Mouse (Mus musculus): ENCODE data around the gene Ifitm1. TPM values are rescaled to one million over a fixed set of nuclear protein-coding genes. Genes with fewer than 3 reads are reported as not detected.
"Not testable (repeated sequence)": the region's sequence is repeated elsewhere in the genome, so short reads cannot be mapped to it uniquely, and the experiment has no call there.

Ifitm1 gene
- total RNA-seq, 2 experiments from 2014 or later, result 3.2 to 3.3 TPM

DNA sequence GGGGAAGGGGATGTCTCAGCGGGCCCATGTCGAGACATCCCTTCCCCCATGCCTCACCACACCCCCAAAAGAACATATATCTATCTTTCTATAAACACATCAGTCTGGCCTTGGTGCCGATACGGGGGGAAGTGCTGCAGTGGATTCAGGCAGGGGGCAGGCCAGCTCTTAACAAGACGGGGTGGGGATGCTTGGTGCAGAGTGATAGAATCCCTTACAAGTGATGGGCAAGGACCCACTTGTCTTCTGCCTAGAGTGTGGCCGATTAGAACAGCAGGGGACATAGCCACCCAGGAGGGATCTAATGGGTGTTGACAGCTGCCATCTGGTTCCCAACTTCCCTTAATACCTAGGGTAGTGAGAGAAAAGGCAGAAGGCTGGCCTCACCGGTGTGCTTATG lies 3.9 kb downstream of the Ifitm1 start:
- intact Hi-C loops (cut with DNase I), result no loop called here
- DNase-seq (ENCODE audit: extremely low spot score in 1 of 2, low spot score in 2 of 2), result no peak

DNA sequence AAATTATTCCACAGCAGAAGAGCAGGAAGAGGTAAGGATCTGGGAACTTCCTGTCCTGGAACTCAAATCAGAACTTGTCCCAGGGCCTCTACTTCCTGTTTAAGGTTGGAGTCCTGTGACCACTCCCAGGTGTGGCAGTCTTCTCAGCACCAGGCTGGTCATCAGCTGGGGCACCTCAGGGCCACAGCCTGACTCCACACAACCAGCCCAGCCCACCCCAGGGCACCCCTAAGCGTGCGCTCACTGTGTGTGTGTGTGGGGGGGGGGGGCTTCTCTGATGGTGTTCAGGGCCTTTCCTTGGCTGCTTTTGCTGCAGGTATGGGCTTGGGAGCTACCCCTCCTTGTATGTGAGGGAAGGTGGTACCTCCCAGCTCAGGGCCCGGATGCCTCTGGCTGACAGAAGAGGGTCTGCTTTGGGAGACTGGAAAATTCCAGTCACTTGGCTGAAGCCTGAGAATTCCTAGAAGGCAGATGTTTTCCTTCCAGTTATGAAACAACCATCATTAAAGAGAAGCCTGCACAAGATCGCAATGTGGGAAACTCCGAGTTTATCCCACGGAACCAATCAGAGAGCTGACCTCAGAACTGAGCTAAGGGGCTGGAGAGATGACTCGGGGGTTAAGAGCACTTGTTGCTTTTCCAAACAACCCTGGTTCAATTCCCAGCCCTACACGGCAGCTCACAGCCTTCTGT lies 4.6 kb downstream of the Ifitm1 start:
- no peak for DNase-seq (ENCODE audit: extremely low spot score in 1 of 2, low spot score in 2 of 2)
- intact Hi-C loops (cut with DNase I), result no loop called here

DNA sequence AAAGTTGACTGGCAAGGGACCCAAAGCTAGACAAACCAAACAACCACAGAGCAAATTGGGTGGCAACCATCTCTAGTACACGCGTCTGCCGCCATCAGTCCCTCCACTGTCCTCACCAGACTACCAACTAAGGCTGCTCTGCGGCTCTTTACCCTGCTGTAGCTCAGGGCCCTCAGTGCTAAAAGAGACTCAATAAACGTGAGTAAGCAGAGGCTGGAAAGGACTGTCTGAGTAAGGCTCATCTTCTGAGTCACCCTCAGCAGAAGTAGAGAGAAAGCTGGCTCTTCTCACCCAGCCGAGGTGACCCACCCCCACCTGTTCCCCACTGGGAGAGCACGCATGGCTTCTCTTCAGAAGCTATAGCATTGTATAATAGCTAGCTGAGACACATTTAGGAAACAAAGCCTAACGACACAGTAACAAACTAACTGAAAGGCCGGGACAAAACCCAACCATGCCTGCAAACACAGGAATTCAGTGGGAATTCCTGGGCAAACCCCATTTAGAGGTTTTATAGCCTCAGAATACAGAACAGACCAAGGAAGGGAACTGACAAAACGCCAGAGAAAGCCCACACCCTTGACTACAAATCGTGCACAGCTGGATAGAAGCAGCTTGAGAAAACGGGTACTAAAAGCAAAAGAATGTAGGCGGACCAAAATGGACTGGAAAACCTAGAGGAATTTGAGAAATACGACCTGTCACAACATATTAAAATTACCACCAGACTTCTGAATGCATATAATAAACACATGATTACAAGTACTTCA lies 6.6 kb downstream of the Ifitm1 start:
- intact Hi-C loops (cut with DNase I), result no loop called here

DNA sequence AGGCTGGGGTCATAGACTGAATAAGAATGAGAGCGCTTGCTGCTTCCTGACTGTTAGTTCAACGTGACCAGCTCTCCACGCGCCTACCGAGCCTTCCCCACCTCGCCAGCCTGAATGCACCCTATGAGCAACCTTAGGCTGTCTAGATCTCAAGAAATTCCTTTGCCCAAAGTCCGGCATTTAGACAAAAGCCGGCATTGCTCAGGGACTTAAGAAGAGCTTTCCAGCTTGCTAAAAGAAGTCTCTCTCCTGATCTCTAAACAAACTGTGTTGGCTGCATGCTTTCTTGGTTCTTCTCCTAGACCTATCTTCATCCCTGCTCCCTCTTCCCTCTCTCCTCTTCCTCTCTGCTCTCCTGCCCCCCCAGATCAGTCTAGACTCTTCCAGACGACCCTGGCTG lies 7.9 kb downstream of the Ifitm1 start:
- intact Hi-C loops (cut with DNase I), result no loop called here

More for the DNA sequence above, 6.6 kb downstream of the Ifitm1 start:
- DNase-seq (ENCODE audit: extremely low spot score in 1 of 2, low spot score in 2 of 2), result no peak

DNA sequence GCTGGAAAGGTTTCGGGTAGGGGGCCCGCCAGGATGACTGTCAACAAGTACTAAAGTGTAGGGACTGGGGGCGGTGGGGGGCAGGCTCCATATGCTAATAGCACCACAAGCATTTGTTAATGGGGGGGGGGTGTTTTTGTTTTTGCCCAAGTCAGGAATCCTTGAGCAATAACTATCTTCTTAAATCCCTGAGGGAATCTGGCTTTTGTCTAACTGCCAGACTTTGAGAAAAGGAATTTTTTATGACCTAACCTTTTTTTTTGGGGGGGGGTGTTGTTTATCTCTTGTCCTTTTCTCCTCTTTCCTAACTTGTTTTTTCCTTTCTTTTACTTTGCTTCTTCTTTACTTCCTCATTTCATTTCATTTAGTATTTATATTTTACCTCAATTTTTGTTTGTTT lies 8.4 kb downstream of the Ifitm1 start:
- no peak for DNase-seq (ENCODE audit: extremely low spot score in 1 of 2, low spot score in 2 of 2)
- intact Hi-C loops (cut with DNase I), result no loop called here

More for the DNA sequence above, 7.9 kb downstream of the Ifitm1 start:
- DNase-seq (ENCODE audit: extremely low spot score in 1 of 2, low spot score in 2 of 2), result no peak

DNA sequence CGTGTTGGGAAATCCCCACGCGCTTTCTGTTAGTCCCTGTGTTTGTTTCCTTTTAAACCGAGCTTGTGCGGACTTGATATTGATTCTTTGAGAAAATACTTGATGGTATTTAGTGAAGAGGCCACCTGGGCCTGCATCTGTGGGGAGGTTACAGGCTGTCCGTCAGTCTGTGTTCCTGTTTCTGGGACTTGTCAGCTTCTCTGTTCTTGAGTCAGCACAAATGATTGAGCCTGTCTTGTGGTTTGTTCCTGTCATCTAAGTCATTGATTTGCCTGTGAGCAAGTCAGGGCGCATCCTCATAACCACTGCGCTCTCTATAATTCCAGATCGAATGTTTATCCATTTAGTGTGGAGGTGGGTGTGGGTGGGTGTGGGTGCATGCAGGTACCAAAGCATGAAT lies 9.7 kb downstream of the Ifitm1 start:
- intact Hi-C loops (cut with DNase I); DNase-seq (ENCODE audit: extremely low spot score in 1 of 2, low spot score in 2 of 2): not testable (repeated sequence)

DNA sequence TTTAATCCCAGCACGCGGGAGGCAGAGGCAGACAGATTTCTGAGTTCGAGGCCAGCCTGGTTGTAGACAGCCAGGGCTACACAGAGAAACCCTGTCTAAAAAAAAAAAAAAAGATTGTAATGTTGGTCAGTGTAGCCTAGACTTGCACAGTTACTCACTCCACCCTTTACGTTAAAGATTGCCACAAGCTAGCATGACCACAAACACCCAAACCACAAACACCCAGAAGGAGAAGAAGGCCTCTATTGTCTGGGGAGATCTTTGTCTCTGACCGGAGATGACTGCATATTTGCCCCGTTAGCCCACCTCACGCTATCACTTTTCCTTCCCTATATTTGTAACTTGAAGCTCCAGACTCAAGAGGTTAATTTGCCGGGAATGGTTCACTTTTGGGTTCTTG lies 14.7 kb downstream of the Ifitm1 start:
- intact Hi-C loops (cut with DNase I), result no loop called here
- DNase-seq (ENCODE audit: extremely low spot score in 1 of 2, low spot score in 2 of 2), result no peak

DNA sequence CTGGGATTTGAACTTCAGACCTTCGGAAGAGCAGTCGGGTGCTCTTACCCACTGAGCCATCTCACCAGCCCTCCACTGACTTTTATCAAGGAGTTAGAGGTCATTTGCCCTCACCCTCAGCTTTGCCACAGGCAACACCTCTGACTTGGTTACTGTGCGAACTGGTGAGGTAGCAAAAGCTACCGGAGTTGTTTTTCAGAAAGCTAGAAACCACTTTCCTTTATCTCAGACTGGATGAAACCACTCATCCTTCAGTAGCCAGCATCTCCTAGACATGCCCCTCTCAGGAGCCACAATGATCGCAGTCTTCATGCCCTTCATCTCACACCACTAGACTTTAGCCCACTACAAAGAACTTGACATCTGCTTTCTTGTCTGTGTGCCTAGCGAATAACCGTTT lies 15.9 kb downstream of the Ifitm1 start:
- intact Hi-C loops (cut with DNase I), result no loop called here
- DNase-seq (ENCODE audit: extremely low spot score in 1 of 2, low spot score in 2 of 2), result no peak

DNA sequence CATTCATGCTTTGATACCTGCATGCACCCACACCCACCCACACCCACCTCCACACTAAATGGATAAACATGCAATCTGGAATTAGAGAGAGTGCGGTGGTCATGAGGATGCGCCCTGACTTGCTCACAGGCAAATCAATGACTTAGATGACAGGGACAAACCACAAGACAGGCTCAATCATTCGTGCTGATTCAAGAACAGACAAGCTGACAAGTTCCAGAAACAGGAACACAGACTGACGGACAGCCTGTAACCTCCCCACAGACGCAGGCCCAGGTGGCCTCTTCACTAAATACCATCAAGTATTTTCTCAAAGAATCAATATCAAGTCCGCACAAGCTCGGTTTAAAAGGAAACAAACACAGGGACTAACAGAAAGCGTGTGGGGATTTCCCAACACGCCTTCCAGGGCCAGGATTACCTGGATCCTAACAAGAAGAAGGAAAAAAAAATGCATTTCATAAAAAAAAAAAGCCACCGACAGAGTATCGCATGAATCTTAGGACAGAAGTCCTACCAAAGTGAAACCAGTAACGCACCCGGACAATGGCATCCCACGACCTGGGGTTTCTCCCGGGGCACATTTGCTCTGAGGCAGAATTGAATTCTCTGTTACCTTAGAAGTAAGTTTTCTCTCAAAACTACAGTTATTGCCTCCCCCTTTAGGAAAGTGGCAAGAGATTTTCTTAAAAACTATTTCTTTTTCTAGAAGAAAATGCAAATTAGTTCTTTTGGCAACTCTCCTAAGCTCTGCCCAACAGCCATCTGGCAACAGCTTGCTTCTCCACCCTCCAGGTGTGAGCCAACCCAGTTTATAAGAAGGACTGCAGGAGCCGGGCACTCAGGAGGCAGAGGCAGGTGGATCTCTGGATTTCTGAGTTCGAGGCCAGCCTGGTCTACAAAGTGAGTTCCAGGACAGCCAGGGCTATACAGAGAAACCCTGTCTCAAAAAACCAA lies 20.4 kb downstream of the Ifitm1 start:
- no peak for DNase-seq (ENCODE audit: extremely low spot score in 1 of 2, low spot score in 2 of 2)
- intact Hi-C loops (cut with DNase I), result no loop called here

DNA sequence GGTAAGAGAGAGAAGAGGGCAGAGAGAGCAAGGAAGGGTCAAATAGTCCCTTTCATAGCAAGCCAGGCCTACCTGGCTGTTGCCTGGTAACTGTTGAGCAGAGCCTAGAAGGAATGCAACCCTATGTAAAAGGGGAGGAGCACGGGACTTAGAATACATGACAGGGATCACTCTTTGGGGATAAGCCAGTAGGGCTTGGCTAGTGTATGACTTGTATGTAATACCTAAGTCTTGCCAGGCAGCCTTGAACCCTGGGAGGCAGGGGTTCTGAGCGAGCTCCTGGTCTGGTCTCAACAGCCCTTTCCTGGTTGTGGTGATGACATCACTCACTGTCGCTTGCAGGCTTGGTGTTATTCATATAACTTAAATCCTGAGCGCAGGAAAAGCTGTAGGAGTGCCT lies 22.0 kb downstream of the Ifitm1 start:
- DNase-seq (ENCODE audit: extremely low spot score in 1 of 2, low spot score in 2 of 2), result no peak
- intact Hi-C loops (cut with DNase I), result no loop called here

DNA sequence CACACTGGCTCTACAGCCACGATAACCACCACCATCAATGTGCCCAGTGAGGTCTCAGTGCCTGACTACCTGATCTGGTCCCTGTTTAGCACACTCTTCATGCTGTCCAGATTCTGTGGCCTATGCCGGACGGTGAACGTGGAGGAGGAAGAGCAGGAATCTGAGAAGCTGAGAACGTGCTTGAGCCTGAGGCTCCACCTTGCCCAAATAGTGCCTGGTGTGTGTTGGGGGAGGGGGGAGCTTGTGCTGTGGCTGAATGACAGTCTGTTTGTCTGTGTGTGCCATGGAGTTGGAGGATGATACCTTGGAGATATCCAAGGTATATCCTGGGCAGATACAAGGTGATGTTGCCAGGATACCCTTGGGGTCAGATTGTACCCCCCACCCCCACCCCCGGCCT lies 23.2 kb downstream of the Ifitm1 start:
- intact Hi-C loops (cut with DNase I), result no loop called here
- no peak for DNase-seq (ENCODE audit: extremely low spot score in 1 of 2, low spot score in 2 of 2)

DNA sequence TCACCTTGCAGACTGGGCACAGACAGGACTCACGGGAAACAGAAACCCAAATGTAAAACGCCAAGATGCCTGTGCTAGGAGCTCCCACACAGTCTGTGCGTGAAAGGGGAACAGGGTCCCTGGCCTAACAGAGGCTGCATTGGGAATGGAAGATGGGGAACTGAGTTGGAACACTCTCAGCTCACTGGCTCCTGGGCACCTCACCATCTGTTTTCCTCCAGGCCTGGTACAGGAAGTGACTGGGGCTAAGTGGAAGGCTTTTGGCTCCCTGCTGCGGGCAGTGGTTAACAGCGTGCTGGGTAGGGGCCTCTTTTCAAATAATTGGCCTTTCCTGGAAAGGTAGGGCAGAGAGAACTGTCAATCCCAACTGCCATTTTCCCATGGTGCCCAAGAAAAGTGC lies 23.6 kb downstream of the Ifitm1 start:
- intact Hi-C loops (cut with DNase I), result no loop called here
- no peak for DNase-seq (ENCODE audit: extremely low spot score in 1 of 2, low spot score in 2 of 2)

DNA sequence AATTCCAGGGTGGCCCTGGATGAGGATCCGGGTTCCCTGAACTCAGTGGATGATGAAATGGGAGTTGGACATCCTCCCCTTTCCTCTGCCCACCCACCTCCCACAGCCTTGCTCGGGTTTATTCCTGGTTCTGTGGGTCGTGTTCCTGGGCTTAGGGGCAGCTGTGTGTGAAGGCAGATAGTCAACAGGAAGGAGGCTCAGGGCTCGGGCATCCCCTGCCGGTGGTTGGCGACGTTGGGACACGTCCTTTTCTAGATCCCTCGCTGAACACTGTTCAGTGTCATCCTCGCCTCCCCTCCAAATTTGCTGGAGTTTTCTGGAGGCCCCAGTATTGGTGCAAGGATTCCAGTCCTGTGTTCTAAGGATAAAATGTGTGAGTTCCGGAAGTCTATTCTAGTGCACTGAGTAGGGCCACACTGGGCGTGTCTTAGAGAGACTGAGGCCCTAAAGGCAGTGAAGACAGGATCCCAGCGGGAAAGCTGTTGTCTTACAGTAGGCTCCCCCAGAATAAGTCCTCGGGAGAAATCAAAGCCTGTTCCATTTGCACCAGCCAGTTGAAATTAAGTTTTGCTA lies 24.2 kb downstream of the Ifitm1 start:
- DNase-seq (ENCODE audit: extremely low spot score in 1 of 2, low spot score in 2 of 2), result no peak
- intact Hi-C loops (cut with DNase I), result no loop called here

DNA sequence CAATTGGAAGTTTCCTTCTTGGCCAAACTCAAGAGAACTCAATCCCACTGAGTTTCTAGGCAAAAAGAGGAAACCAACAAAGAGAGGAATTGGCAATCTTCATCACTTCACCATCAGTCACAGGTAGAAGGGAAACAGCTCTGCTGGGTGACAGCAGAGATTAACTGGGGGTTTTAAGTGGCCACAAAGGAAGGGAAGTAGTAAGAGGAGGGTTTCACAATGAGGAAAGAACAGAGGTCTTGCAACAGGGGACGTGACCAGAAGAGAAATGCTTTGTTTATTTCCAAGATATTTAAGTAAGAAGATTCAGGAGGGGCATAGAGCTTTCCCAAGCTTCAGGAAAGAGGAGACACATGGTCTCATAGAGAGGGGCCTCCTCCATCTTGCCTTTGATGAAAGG lies 30.8 kb downstream of the Ifitm1 start:
- DNase-seq (ENCODE audit: extremely low spot score in 1 of 2, low spot score in 2 of 2), result no peak
- intact Hi-C loops (cut with DNase I), result no loop called here

DNA sequence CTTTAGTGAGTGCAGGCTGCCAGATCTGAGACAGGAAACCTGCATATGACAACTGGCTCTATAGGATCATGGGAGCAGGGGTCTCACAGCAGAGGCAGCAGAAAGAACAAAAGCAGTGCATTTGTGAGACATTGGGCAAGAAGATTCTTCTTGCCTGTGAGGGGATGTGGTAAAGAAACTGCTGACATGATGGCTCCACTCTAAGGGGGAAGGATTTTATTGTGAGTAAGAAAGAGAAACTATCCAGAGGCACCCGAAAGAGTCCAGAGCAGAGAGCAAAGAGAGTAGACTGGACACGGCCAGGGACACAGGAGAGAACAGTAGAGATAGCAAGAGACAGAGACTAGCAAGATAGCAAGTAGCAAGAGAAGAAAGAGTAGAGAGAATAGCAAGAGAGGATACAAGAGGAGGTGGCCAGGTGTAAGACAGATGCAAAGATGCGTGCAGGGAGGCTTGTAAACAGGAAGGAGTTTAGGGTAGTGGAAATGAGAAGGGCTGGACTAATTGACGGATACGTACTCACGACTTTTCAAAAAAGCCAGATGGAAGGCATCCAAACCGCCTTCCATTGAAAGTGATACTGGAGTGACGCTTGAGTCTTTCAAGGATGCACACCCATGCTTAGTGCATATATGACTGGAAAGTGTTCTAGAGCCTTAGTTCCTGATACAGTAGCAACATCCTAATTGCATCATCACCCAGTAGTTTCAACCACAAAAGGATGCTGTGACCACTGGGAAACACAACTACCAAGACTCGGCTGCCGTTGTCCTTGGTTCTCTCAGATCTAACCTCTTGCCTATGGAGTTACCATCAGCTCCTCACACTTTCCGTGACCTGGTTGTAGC lies 32.1 kb downstream of the Ifitm1 start:
- intact Hi-C loops (cut with DNase I), result no loop called here
- DNase-seq (ENCODE audit: extremely low spot score in 1 of 2, low spot score in 2 of 2), result no peak

DNA sequence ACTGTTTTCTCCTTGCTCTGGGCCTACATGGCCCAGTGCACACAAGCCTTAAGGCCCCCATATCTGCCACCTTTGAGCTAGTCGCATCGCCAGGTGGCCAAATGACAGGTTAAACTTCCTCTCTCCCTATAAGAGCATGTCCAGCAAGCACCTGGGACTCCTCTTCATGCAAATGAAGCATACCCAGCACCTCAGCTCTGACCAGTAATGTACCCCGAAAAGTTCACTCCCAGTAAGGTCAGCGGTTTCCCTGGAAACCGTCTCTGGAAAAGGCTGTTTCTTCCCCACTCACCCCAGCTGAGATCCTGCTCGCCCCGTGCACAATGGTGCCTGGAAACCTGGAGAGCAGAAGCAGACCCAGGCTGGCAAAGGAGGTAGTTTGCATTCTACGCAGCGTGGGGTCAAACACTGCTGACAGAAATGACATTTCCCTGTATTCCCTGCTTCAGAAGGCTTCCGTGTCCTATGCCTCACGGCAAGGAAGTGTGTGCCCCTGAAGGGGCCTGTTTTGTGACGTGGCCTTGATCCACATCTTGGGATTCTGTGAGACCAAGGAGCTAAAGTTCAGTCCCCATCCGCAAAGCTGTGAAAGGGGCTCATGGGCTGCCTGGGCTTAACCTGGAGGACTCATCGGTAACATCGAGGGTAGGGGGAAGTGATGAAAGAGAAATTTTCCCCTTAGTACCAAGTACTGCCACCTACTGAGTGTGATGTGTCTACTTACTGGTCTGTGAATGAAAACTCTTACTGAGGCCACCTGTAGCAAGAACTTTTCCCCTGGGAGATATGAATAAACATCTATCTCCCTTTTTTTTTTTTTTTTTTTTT lies 34.1 kb downstream of the Ifitm1 start:
- no peak for DNase-seq (ENCODE audit: extremely low spot score in 1 of 2, low spot score in 2 of 2)
- intact Hi-C loops (cut with DNase I), result no loop called here

DNA sequence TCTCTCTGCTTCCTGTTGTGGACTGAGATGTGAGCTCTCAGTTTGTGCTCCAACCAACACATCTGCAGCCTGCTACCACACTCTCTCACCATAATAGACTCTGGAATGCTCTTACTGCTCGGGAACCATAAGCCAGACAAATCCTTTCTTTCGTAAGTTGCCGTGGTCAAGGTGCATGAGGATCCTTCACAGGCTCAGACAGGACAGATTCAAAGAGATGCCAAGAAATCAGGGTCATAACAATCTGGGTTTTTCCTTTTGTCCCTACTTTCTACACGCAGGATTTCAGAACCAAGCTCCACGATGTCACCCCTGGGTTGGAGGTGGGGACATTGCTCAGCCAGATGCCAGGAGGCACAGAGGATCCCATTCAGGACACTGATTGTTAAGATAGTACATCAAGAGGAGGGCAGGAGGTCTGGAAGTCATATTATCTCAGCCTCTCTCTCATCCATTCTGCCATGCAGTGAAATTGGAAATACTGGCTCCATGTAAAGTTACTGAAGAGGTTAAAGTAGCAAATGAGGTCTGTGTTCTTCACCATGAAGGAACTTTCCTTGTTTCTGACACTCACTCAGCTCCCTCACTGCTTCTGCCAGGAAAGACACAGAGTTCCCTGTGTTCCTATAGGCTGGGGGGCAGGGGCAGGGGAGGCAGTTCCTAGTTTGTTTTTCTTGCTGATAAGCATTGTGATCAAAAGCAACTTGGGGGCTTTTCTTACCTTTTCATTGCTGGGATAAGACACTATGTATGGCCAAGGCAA lies 36.4 kb downstream of the Ifitm1 start:
- DNase-seq (ENCODE audit: extremely low spot score in 1 of 2, low spot score in 2 of 2), result no peak
- intact Hi-C loops (cut with DNase I), result no loop called here
